Mouse (Mus musculus) kidney, postnatal 0 days (tissue): Measurements from ENCODE around the gene Dcaf12. TPM values are rescaled to one million over a fixed set of nuclear protein-coding genes. Genes with fewer than 3 reads are reported as not detected.
A peak's percentile ranks its signal among the peaks of the same experiment; 100 is the strongest.

ENCODE experiments used
- ATAC-seq: fragments of 200-750 bp; cut with Nextera tagmentation; replicated peaks from 2 replicates; pipeline ENCODE4 v1.8.0; 2017; ENCODE audit warnings: low read depth, moderate number of reproducible peaks, moderate TSS enrichment, moderate library complexity; ENCODE audit not compliant: low FRiP score
- DNase-seq: peaks from one replicate; pipeline ENCODE4 v3.0.0-alpha.2; 2016; ENCODE audit warnings: low spot score
- H3K27ac ChIP-seq: fragments of 300-500 bp; sonication (generic); 2 replicates; pipeline ENCODE4 v1.5.1; 2014; ENCODE audit warnings: mild to moderate bottlenecking
- H3K27me3 ChIP-seq: fragments of 300-500 bp; sonication (generic); 2 replicates; pipeline ENCODE4 v1.6.1; 2014; ENCODE audit warnings: low read length, mixed read lengths; ENCODE audit not compliant: insufficient read depth
- H3K36me3 ChIP-seq: fragments of 300-500 bp; sonication (generic); 2 replicates; pipeline ENCODE4 v1.6.1; 2014; ENCODE audit warnings: low read length, mixed read lengths; ENCODE audit not compliant: insufficient read depth
- H3K4me1 ChIP-seq: fragments of 300-500 bp; sonication (generic); replicated peaks from 2 replicates; pipeline ENCODE4 v1.6.1; 2014; ENCODE audit warnings: antibody characterized with exemption, low read length, mixed read lengths; ENCODE audit not compliant: insufficient read depth
- H3K4me2 ChIP-seq: fragments of 300-500 bp; sonication (generic); 2 replicates; pipeline ENCODE4 v1.6.1; 2014; ENCODE audit warnings: mild to moderate bottlenecking, low read length, moderate library complexity, mixed read lengths
- H3K4me3 ChIP-seq: fragments of 300-500 bp; sonication (generic); replicated peaks from 2 replicates; pipeline ENCODE4 v1.5.1; 2014; ENCODE audit warnings: low read depth, low read length
- H3K9ac ChIP-seq: fragments of 300-500 bp; sonication (generic); 2 replicates; pipeline ENCODE4 v1.6.1; 2014; ENCODE audit warnings: low read depth, low read length
- H3K9me3 ChIP-seq: fragments of 300-500 bp; sonication (generic); replicated peaks from 2 replicates; pipeline ENCODE4 v1.6.1; 2016; ENCODE audit warnings: low read length, inconsistent platforms, mixed read lengths
- CTCF ChIP-seq: IDR thresholded peaks from 2 replicates; pipeline ENCODE4 v1.5.1; 2016; ENCODE audit warnings: antibody characterized with exemption, low read depth, mild to moderate bottlenecking, moderate library complexity
- WGBS: fragments of 180-500 bp; shearing (Covaris S2); extraction: QIAGEN DNeasy Blood & Tissue Kit; methylation state at CpG from one replicate; pipeline ENCODE4 v1.1.7; 2014; 5-methylcytosine and 5-hydroxymethylcytosine counted together
- polyA plus RNA-seq: library from polyadenylated mRNA; unstranded; fragments of >200 nt; fragmentation: Nextera tagmentation; extraction: Ambion mirVana; gene quantifications from 2 replicates; pipeline ENCODE4 v1.2.1, GENCODE M21; 2015

Dcaf12 gene
- polyA plus RNA-seq, 1 experiment from 2014 or later = 49.8 TPM

DNA sequence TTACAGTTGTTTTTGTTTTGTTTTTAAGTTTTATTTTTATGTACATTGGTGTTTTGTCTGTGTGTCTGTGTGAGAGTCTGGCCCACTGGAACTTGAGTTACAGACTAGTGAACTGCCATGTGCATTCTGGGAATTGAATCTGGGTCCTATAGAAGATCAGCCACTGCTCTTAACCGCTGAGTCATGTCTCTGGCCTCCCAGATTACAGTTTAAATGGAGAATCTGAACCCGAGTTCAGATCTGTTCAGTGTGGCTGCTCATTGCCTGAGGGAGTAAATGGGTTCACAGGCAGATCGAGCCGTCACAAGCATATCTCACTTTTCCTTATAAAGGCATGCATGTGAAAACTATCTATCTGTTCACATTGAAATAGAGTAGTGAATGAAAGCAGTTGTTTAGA lies 38.1 kb upstream of the Dcaf12 start:
- H3K27me3 ChIP-seq = no peaks in the 10 kb centered on the region
- WGBS = 90% methylated on average over 4 of the region's 4 CpGs
- H3K9ac ChIP-seq = no peak overlapping the region
- no peak overlapping the region for H3K4me2 ChIP-seq
- DNase-seq (no peak), ATAC-seq (no peak)
- H3K4me3 ChIP-seq = no peak overlapping the region
- H3K36me3 ChIP-seq = no peaks in the 10 kb centered on the region
- TF ChIP-seq CTCF = no peak
- H3K4me1 ChIP-seq = 0 out of 2 replicates have a peak, but pooled peaks cover 3% of the 10 kb centered on the region
- no peak overlapping the region for H3K27ac ChIP-seq
- H3K9me3 ChIP-seq = no peaks in the 10 kb centered on the region

DNA sequence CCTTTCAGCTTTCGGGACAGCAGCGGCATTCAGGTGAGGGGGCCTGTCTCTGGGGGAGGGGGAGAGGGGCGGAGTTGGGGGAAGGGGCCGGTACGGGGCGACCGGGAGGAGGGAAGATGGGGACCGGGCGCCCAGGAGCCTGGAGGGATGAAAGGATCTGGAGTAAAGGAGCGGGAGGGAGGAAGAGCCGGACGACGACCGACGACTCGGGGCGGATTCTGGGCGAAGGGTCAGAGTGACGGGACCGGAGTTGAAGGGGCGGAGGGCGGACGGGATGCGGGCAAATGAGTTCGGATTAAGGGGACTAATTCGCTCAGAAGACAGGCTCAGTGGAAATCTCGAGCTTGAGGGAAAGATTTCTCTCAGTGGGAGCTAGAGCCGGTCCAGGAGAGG lies 34.5 kb upstream of the Dcaf12 start:
- DNase-seq (peak; percentile 63), ATAC-seq (peak; percentile 65)
- Histone ChIP-seq H3K27ac (peak overlapping the region; percentile 94), H3K4me3 (peak overlapping the region; percentile 91), H3K4me1 (0 out of 2 replicates have a peak, but pooled peaks cover 3% of the 10 kb centered on the region), H3K9me3 (no peaks in the 10 kb centered on the region), H3K36me3 (no peaks in the 10 kb centered on the region), H3K27me3 (no peaks in the 10 kb centered on the region), H3K9ac (peak overlapping the region; percentile 88), H3K4me2 (peak overlapping the region; percentile 78)
- TF ChIP-seq CTCF = no peak
- WGBS = under 1% methylated on average over 27 of the region's 28 CpGs

GRCm38 (mm10) chr4:41348584-41349198 lies 34.0 kb upstream of the Dcaf12 start, which contains the start of gene Ubap1:
TSS of gene Ubap1 (plus strand) at chr4:41348996.
- Histone ChIP-seq H3K9me3 (no peaks in the 10 kb centered on the region), H3K27ac (peak within 1 kb of the TSS; percentile 94), H3K36me3 (no peaks in the 10 kb centered on the region), H3K4me3 (peak within 1 kb of the TSS; percentile 91), H3K27me3 (no peaks in the 10 kb centered on the region), H3K4me1 (0 out of 2 replicates have a peak, but pooled peaks cover 3% of the 10 kb centered on the region), H3K4me2 (peak within 1 kb of the TSS; percentile 78), H3K9ac (peak within 1 kb of the TSS; percentile 88)
- ATAC-seq (peak; percentile 99), DNase-seq (peak; percentile 99)
- TF ChIP-seq CTCF = 0 out of 2 replicates have a peak, but pooled peaks have one; percentile 4
- under 1% methylated on average over 30 of the region's 31 CpGs for WGBS

DNA sequence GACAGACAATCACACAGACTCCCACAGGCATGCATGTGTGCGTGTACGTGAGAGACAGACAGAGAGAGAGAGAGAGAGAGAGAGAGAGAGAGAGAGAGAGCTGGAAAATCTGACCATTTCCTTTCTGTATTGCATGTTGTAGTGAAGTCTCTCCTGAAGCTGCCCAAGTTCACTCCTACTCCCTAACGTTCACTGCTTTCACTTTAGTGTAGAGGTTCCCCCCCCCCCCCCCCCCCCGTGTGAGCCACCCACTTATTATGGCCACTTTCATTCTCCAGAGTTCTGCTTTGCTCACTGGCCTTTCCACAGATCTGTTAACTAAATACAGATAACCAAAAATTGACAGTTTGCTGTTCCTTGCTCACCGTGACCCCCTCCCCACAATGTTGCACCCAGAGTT lies 33.1 kb upstream of the Dcaf12 start:
- Histone ChIP-seq H3K9ac (no peak overlapping the region), H3K4me1 (0 out of 2 replicates have a peak, but pooled peaks cover 3% of the 10 kb centered on the region), H3K27me3 (no peaks in the 10 kb centered on the region), H3K9me3 (no peaks in the 10 kb centered on the region), H3K4me3 (no peak overlapping the region), H3K36me3 (no peaks in the 10 kb centered on the region), H3K27ac (0 out of 2 replicates have a peak overlapping the region, but pooled peaks have one; percentile 13), H3K4me2 (peak overlapping the region; percentile 78)
- ATAC-seq (no peak), DNase-seq (peak; percentile 9)
- WGBS = 50% methylated on average over 3 of the region's 5 CpGs
- TF ChIP-seq CTCF = no peak

DNA sequence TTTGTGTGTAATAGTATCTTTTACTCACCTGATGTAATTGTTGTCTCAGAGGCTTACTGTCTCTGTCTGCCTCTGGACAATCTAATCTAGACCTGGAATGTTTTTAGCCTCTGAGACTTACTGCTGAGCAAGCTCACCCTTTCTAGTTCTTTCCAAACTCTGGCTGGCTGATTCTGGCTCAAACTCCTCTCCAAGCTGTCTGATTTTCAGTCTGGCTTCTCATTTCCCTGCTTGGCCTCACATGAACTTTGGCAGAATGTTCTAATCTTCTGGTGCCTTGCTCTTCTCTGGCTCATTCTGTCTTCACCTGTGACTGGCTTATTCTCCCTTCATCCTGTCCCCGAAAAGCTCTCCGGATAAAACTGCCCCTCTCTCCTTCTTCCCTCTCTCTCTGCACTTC lies 31.3 kb upstream of the Dcaf12 start:
- ATAC-seq = no peak
- Histone ChIP-seq H3K9ac (no peak overlapping the region), H3K27me3 (no peaks in the 10 kb centered on the region), H3K9me3 (no peaks in the 10 kb centered on the region), H3K36me3 (no peaks in the 10 kb centered on the region), H3K27ac (no peak overlapping the region), H3K4me2 (no peak overlapping the region), H3K4me3 (no peak overlapping the region), H3K4me1 (0 out of 2 replicates have a peak, but pooled peaks cover 3% of the 10 kb centered on the region)
- no peak for TF ChIP-seq CTCF
- no peak for DNase-seq
- WGBS = 73% methylated on average over 2 of the region's 2 CpGs

GRCm38 (mm10) chr4:41340912-41341550 lies 26.3 kb upstream of the Dcaf12 start:
- DNase-seq = no peak
- Histone ChIP-seq H3K4me1 (no peaks in the 10 kb centered on the region), H3K27me3 (no peaks in the 10 kb centered on the region), H3K9me3 (no peaks in the 10 kb centered on the region), H3K9ac (no peak overlapping the region), H3K4me3 (no peak overlapping the region), H3K4me2 (no peak overlapping the region), H3K27ac (no peak overlapping the region), H3K36me3 (no peaks in the 10 kb centered on the region)
- 74% methylated on average over 11 of the region's 11 CpGs for WGBS
- TF ChIP-seq CTCF = no peak
- ATAC-seq = no peak
